Mouse (Mus musculus): ENCODE results near the gene Atp1b1. TPM values are rescaled to one million over a fixed set of nuclear protein-coding genes. Genes with fewer than 3 reads are reported as not detected.

Gene Atp1b1
- polyA plus RNA-seq, 1 experiment = not detected

DNA sequence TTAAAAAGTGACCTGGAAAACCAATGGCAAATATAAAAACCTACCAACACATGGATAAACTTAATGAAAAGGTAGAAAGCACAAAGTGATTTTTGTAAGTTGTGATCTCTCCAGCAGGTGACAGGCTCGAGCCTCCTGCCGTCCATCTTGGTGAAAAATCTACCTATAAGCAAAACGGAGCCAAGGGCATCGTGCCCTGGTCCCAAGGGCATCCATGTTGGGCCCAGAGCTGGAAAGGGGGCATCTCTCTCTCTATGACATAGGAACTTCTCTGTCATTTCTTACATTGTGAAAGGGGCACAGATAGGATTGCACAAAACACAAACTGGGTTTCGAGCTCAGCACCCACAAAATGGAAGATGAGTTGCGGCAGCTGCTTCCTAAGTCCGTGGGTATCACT is 2.5 kb downstream of the Atp1b1 start:
- Histone ChIP-seq H3K4me1 (ENCODE audit: control insufficient read depth, insufficient read depth, low read length) (no peaks in the 10 kb centered on the region), H3K4me3 (ENCODE audit: insufficient read depth, low read length) (no peak overlapping the region), H3K27ac (ENCODE audit: insufficient read depth, low read depth, low read length) (no peak overlapping the region)
- TF ChIP-seq POLR2A (IDR thresholded peaks at IDR 0.05; ENCODE audit: borderline replicate concordance, low read depth, low read length) (no peak), CTCF (IDR thresholded peaks at IDR 0.05; ENCODE audit: low read depth, low read length) (no peak)

DNA sequence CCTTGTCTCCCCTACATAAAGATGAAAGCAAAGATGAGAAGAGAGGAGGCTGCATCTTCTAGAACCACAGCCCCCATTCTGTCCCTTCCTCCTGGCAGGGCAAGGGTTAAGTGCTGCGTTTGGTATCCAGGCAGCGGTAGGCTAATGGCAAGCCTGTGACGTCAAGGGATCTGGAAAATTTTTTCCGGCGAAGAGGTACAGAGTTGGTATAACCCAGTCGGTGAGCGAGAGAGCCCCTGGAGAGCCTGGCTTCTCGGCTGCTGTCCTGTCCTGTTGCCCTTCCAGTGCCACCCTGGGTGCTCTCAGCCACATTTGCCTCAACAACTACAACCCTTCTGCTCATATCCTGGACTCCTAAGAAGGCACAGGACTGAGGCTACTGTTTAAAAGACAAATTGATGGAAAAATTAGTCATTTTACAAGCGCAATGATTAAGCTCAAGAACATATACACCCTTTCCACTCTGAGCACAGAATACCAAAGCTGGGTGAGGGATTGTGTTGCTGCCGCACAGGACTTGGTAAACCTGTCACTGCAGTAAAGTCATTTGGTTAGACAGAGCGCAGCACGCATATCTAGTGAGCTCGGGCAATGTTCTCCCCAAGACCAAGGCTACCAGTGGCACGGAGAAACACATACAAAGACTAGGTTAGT is 3.3 kb downstream of the Atp1b1 start:
- Histone ChIP-seq H3K4me1 (ENCODE audit: control insufficient read depth, insufficient read depth, low read length) (no peaks in the 10 kb centered on the region), H3K27ac (ENCODE audit: insufficient read depth, low read depth, low read length) (no peak overlapping the region), H3K4me3 (ENCODE audit: insufficient read depth, low read length) (no peak overlapping the region)
- TF ChIP-seq CTCF (IDR thresholded peaks at IDR 0.05; ENCODE audit: low read depth, low read length) (no peak), POLR2A (IDR thresholded peaks at IDR 0.05; ENCODE audit: borderline replicate concordance, low read depth, low read length) (no peak)

GRCm38 (mm10) chr1:164453739-164454138 is 4.4 kb downstream of the Atp1b1 start:
- H3K27ac ChIP-seq (ENCODE audit: insufficient read depth, low read depth, low read length) = no peak overlapping the region
- TF ChIP-seq POLR2A (IDR thresholded peaks at IDR 0.05; ENCODE audit: borderline replicate concordance, low read depth, low read length) (no peak), CTCF (IDR thresholded peaks at IDR 0.05; ENCODE audit: low read depth, low read length) (no peak)
- no peaks in the 10 kb centered on the region for H3K4me1 ChIP-seq (ENCODE audit: control insufficient read depth, insufficient read depth, low read length)
- no peak overlapping the region for H3K4me3 ChIP-seq (ENCODE audit: insufficient read depth, low read length)

DNA sequence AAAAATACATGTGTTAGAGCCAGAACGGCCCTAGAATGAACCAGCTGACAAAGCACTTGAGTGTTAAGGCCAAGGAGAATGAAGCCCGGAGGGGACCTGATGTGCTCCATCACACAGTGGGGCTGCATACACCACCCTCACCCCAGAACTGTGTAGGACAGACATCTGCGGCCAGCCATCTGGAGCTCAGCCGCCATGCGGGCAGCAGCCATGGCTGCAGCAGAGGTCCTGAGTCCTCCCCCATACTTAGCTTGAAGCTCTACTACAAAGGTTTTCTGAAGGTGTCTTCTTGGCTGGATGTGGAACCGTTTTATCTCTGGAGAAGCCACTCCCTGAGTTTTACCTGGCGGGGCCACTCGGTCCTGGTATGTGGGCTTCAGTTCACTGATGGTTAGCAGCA is 5.0 kb downstream of the Atp1b1 start:
- no peaks in the 10 kb centered on the region for H3K4me1 ChIP-seq (ENCODE audit: control insufficient read depth, insufficient read depth, low read length)
- no peak overlapping the region for H3K4me3 ChIP-seq (ENCODE audit: insufficient read depth, low read length)
- TF ChIP-seq POLR2A (IDR thresholded peaks at IDR 0.05; ENCODE audit: borderline replicate concordance, low read depth, low read length) (no peak), CTCF (IDR thresholded peaks at IDR 0.05; ENCODE audit: low read depth, low read length) (no peak)
- no peak overlapping the region for H3K27ac ChIP-seq (ENCODE audit: insufficient read depth, low read depth, low read length)

- Histone ChIP-seq H3K4me3 (ENCODE audit: insufficient read depth, low read length) (no peak overlapping the region), H3K4me1 (ENCODE audit: control insufficient read depth, insufficient read depth, low read length) (no peaks in the 10 kb centered on the region), H3K27ac (ENCODE audit: insufficient read depth, low read depth, low read length) (no peak overlapping the region)
- TF ChIP-seq POLR2A (IDR thresholded peaks at IDR 0.05; ENCODE audit: borderline replicate concordance, low read depth, low read length) = no peak
- TF ChIP-seq CTCF (IDR thresholded peaks at IDR 0.05; ENCODE audit: low read depth, low read length) = no peak
Measured at GRCm38 (mm10) chr1:164452580-164452979, 5.6 kb downstream of the Atp1b1 start.

DNA sequence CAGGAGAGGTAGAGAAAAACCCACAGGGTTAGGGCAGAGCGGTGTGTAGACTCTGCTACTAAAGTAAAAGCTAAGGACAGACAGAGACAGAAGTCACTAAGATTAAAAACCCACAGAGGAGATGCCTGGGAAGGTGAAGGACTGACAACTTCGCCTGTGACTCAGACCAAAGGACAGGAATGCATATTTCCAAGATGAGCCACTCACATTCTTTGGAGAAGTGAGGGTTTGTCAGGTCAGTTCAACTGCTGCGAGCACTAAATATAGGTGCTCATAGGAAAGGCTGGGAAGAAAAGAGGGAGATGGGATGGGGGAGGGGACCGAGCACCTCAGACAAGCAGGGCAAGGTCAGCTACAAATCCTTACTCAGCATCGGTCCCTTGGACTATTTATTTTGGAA is 6.8 kb downstream of the Atp1b1 start:
- H3K4me1 ChIP-seq (ENCODE audit: control insufficient read depth, insufficient read depth, low read length) = no peaks in the 10 kb centered on the region
- no peak overlapping the region for H3K4me3 ChIP-seq (ENCODE audit: insufficient read depth, low read length)
- H3K27ac ChIP-seq (ENCODE audit: insufficient read depth, low read depth, low read length) = no peak overlapping the region
- TF ChIP-seq POLR2A (IDR thresholded peaks at IDR 0.05; ENCODE audit: borderline replicate concordance, low read depth, low read length) (no peak), CTCF (IDR thresholded peaks at IDR 0.05; ENCODE audit: low read depth, low read length) (no peak)

- Histone ChIP-seq H3K4me1 (ENCODE audit: control insufficient read depth, insufficient read depth, low read length) (no peaks in the 10 kb centered on the region), H3K27ac (ENCODE audit: insufficient read depth, low read depth, low read length) (no peak overlapping the region), H3K4me3 (ENCODE audit: insufficient read depth, low read length) (no peak overlapping the region)
- TF ChIP-seq POLR2A (IDR thresholded peaks at IDR 0.05; ENCODE audit: borderline replicate concordance, low read depth, low read length) (no peak), CTCF (IDR thresholded peaks at IDR 0.05; ENCODE audit: low read depth, low read length) (no peak)
Measured at GRCm38 (mm10) chr1:164450644-164451043, 7.5 kb downstream of the Atp1b1 start.

DNA sequence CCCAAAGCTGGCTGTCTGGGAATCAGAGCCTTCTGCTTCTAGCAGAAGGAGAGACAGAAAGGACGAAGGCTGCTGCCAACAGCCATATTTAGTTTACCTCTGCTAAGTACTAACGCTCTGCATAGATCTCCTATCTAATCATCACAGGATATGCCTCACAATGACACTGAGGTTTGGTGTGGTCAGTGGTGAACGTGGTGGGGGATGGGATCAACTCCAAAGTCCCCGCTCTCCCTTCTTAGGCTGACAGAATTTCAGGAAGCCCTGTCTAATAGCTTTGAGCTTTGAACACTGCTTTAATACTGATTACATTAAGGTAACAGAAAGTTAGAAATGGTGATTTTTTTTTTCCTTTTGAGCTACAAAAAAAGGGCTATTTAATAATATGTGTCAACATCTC is 7.9 kb downstream of the Atp1b1 start:
- H3K4me1 ChIP-seq (ENCODE audit: control insufficient read depth, insufficient read depth, low read length) = no peaks in the 10 kb centered on the region
- no peak overlapping the region for H3K27ac ChIP-seq (ENCODE audit: insufficient read depth, low read depth, low read length)
- TF ChIP-seq CTCF (IDR thresholded peaks at IDR 0.05; ENCODE audit: low read depth, low read length) (no peak), POLR2A (IDR thresholded peaks at IDR 0.05; ENCODE audit: borderline replicate concordance, low read depth, low read length) (no peak)
- no peak overlapping the region for H3K4me3 ChIP-seq (ENCODE audit: insufficient read depth, low read length)

GRCm38 (mm10) chr1:164449626-164450025 is 8.5 kb downstream of the Atp1b1 start:
- H3K4me1 ChIP-seq (ENCODE audit: control insufficient read depth, insufficient read depth, low read length) = no peaks in the 10 kb centered on the region
- no peak overlapping the region for H3K4me3 ChIP-seq (ENCODE audit: insufficient read depth, low read length)
- no peak for TF ChIP-seq CTCF (IDR thresholded peaks at IDR 0.05; ENCODE audit: low read depth, low read length)
- no peak for TF ChIP-seq POLR2A (IDR thresholded peaks at IDR 0.05; ENCODE audit: borderline replicate concordance, low read depth, low read length)
- H3K27ac ChIP-seq (ENCODE audit: insufficient read depth, low read depth, low read length) = no peak overlapping the region

GRCm38 (mm10) chr1:164447521-164447920 is 10.6 kb downstream of the Atp1b1 start:
- TF ChIP-seq CTCF (IDR thresholded peaks at IDR 0.05; ENCODE audit: low read depth, low read length) = no peak
- no peak for TF ChIP-seq POLR2A (IDR thresholded peaks at IDR 0.05; ENCODE audit: borderline replicate concordance, low read depth, low read length)
- Histone ChIP-seq H3K27ac (ENCODE audit: insufficient read depth, low read depth, low read length) (no peak overlapping the region), H3K4me3 (ENCODE audit: insufficient read depth, low read length) (no peak overlapping the region), H3K4me1 (ENCODE audit: control insufficient read depth, insufficient read depth, low read length) (no peaks in the 10 kb centered on the region)
